29 mouse cellular contexts compared by ENCODE assay signal in genomic region chr9:46504536-46504935, GRCm38 (mm10).
DNase-seq lines count a peak whose midpoint lies in the region; ATAC-seq lines count a peak whose summit lies in the region.
"Had no signal": no experiment of that assay in that cellular context is flagged by ENCODE, and none has a peak within 500 bp of the region (broad histone marks: within the 10 kb centered on the region; RNA-seq: fewer than 3 reads in every experiment).

No protein-coding gene starts in this region.

- no peak overlapping the region for H3K9ac ChIP-seq in hindbrain, embryonic 16.5 days (ENCODE audit: low read depth, low read length)
- H3K9ac ChIP-seq in midbrain, embryonic 13.5 days (replicated peaks) = no peak overlapping the region
- H3K9ac ChIP-seq in midbrain, embryonic 11.5 days (ENCODE audit: low read length) = no peak overlapping the region
- H3K9ac ChIP-seq in forebrain, embryonic 14.5 days (ENCODE audit: low read length) = no peak overlapping the region
- H3K9ac ChIP-seq: embryonic facial prominence, embryonic 13.5 days; heart, embryonic 13.5 days; limb, embryonic 13.5 days; lung, embryonic 15.5 days had no signal

- H3K36me3 ChIP-seq in hindbrain, embryonic 10.5 days = no peaks in the 10 kb centered on the region
- no peaks in the 10 kb centered on the region for H3K36me3 ChIP-seq in hindbrain, embryonic 16.5 days (ENCODE audit: control insufficient read depth, insufficient read depth, low read length)
- H3K36me3 ChIP-seq in midbrain, embryonic 13.5 days = no peaks in the 10 kb centered on the region
- no peaks in the 10 kb centered on the region for H3K36me3 ChIP-seq in midbrain, embryonic 11.5 days (ENCODE audit: control insufficient read depth, insufficient read depth, low read length)
- no peaks in the 10 kb centered on the region for H3K36me3 ChIP-seq in forebrain, embryonic 14.5 days (ENCODE audit: control insufficient read depth, insufficient read depth, low read length)
- H3K36me3 ChIP-seq: embryonic facial prominence, embryonic 13.5 days; heart, embryonic 13.5 days; limb, embryonic 13.5 days; lung, embryonic 15.5 days had no signal

- H3K4me3 ChIP-seq in hindbrain, embryonic 10.5 days = no peak overlapping the region
- H3K4me3 ChIP-seq in hindbrain, embryonic 16.5 days (ENCODE audit: low read length) = no peak overlapping the region
- no peak overlapping the region for H3K4me3 ChIP-seq in midbrain, embryonic 13.5 days (replicated peaks)
- H3K4me3 ChIP-seq in midbrain, embryonic 11.5 days (ENCODE audit: low read depth, low read length) = no peak overlapping the region
- no peak overlapping the region for H3K4me3 ChIP-seq in forebrain, embryonic 14.5 days (ENCODE audit: low read depth, low read length)
- H3K4me3 ChIP-seq: embryonic facial prominence, embryonic 13.5 days; heart, embryonic 13.5 days; limb, embryonic 13.5 days; lung, embryonic 15.5 days; myocyte had no signal

- 70% methylated on average over 12 of the region's 12 CpGs for WGBS in hindbrain, embryonic 10.5 days
- 24% methylated on average over 12 of the region's 12 CpGs for WGBS in hindbrain, embryonic 16.5 days
- 39% methylated on average over 12 of the region's 12 CpGs for WGBS in midbrain, embryonic 13.5 days
- WGBS in midbrain, embryonic 11.5 days = 72% methylated on average over 12 of the region's 12 CpGs
- 21% methylated on average over 12 of the region's 12 CpGs for WGBS in forebrain, embryonic 14.5 days

- no peak for ATAC-seq in hindbrain, embryonic 16.5 days
- ATAC-seq in midbrain, embryonic 13.5 days = no peak
- no peak for ATAC-seq in midbrain, embryonic 11.5 days (ENCODE audit: low FRiP score)
- ATAC-seq in forebrain, embryonic 14.5 days = peak; percentile 40; the same call in 1 of the 2 replicates
- ATAC-seq: inflammation-experienced regulatory T-cells, adult 6 months; midbrain, embryonic 16.5 days; Patski had no signal

- no peak overlapping the region for H3K4me2 ChIP-seq in hindbrain, embryonic 16.5 days (ENCODE audit: low read length)
- no peak overlapping the region for H3K4me2 ChIP-seq in midbrain, embryonic 13.5 days (replicated peaks)
- H3K4me2 ChIP-seq in midbrain, embryonic 11.5 days = no peak overlapping the region
- no peak overlapping the region for H3K4me2 ChIP-seq in forebrain, embryonic 14.5 days (ENCODE audit: low read length)
- H3K4me2 ChIP-seq: embryonic facial prominence, embryonic 13.5 days; heart, embryonic 13.5 days; limb, embryonic 13.5 days; liver, embryonic 11.5 days; lung, embryonic 15.5 days had no signal

- H3K4me1 ChIP-seq in hindbrain, embryonic 10.5 days (replicated peaks) = peaks cover 37% of the 10 kb centered on the region
- peaks cover 15% of the 10 kb centered on the region for H3K4me1 ChIP-seq in hindbrain, embryonic 16.5 days (ENCODE audit: control insufficient read depth, insufficient read depth, low read depth, low read length)
- peaks cover 32% of the 10 kb centered on the region for H3K4me1 ChIP-seq in midbrain, embryonic 13.5 days (replicated peaks)
- H3K4me1 ChIP-seq in midbrain, embryonic 11.5 days (ENCODE audit: control insufficient read depth, insufficient read depth, low read length) = peaks cover 9% of the 10 kb centered on the region
- H3K4me1 ChIP-seq in forebrain, embryonic 14.5 days (ENCODE audit: control insufficient read depth, insufficient read depth, low read length) = peaks cover 14% of the 10 kb centered on the region
- H3K4me1 ChIP-seq: embryonic facial prominence, embryonic 13.5 days; heart, embryonic 13.5 days; lung, embryonic 15.5 days had no signal

- no peaks in the 10 kb centered on the region for H3K9me3 ChIP-seq in hindbrain, embryonic 10.5 days
- no peaks in the 10 kb centered on the region for H3K9me3 ChIP-seq in hindbrain, embryonic 16.5 days (ENCODE audit: control insufficient read depth, low read length)
- H3K9me3 ChIP-seq in midbrain, embryonic 13.5 days = no peaks in the 10 kb centered on the region
- no peaks in the 10 kb centered on the region for H3K9me3 ChIP-seq in midbrain, embryonic 11.5 days (ENCODE audit: control insufficient read depth, low read length)
- H3K9me3 ChIP-seq in forebrain, embryonic 14.5 days (replicated peaks; ENCODE audit: control insufficient read depth, low read length) = no peaks in the 10 kb centered on the region
- H3K9me3 ChIP-seq: embryonic facial prominence, embryonic 13.5 days; heart, embryonic 13.5 days; limb, embryonic 13.5 days; lung, embryonic 15.5 days had no signal

- H3K27me3 ChIP-seq in hindbrain, embryonic 10.5 days (ENCODE audit: insufficient read depth, poor library complexity, severe bottlenecking) = peaks cover 24% of the 10 kb centered on the region
- no peaks in the 10 kb centered on the region for H3K27me3 ChIP-seq in hindbrain, embryonic 16.5 days (replicated peaks; ENCODE audit: control insufficient read depth, insufficient read depth, low read length)
- 0 out of 2 replicates have a peak, but pooled peaks cover 3% of the 10 kb centered on the region for H3K27me3 ChIP-seq in midbrain, embryonic 13.5 days
- H3K27me3 ChIP-seq in midbrain, embryonic 11.5 days (ENCODE audit: control insufficient read depth, insufficient read depth, low read length) = no peaks in the 10 kb centered on the region
- H3K27me3 ChIP-seq in forebrain, embryonic 14.5 days (replicated peaks; ENCODE audit: control insufficient read depth, insufficient read depth, low read length) = no peaks in the 10 kb centered on the region
- H3K27me3 ChIP-seq: embryonic facial prominence, embryonic 13.5 days; lung, embryonic 15.5 days had no signal

- no peak for DNase-seq in hindbrain, embryonic 10.5 days (ENCODE audit: low spot score)
- no peak for DNase-seq in midbrain, embryonic 11.5 days (ENCODE audit: low spot score, missing footprints)
- peak; percentile 64 for DNase-seq in forebrain, embryonic 14.5 days (ENCODE audit: low spot score)
- DNase-seq in lung, postnatal 10 days = no peak
- DNase-seq in right cerebral cortex, adult 2 months (ENCODE audit: low spot score in 2 of 2) = no peak
- DNase-seq: adrenal gland, postnatal 10 days; cerebellum, adult 11 months; cerebellum, adult 9-10 months; cerebellum, postnatal 36 days; gastrocnemius, postnatal 10 days; heart, postnatal 10 days; kidney, adult 2 months; kidney, postnatal 4 days; lung, postnatal 36 days; right cerebral cortex, postnatal 4 days; thymus, adult 18-20 months; thymus, postnatal 25 days had no signal

- peak overlapping the region; percentile 64; the same call in 1 of the 2 replicates for H3K27ac ChIP-seq in hindbrain, embryonic 10.5 days
- no peak overlapping the region for H3K27ac ChIP-seq in hindbrain, embryonic 16.5 days (ENCODE audit: low read depth, low read length)
- peak overlapping the region; percentile 56; the same call in 1 of the 2 replicates for H3K27ac ChIP-seq in midbrain, embryonic 13.5 days
- H3K27ac ChIP-seq in midbrain, embryonic 11.5 days (ENCODE audit: low read depth, low read length) = no peak overlapping the region
- peak overlapping the region; percentile 29; the same call in 1 of the 2 replicates for H3K27ac ChIP-seq in forebrain, embryonic 14.5 days (ENCODE audit: low read depth, low read length)
- H3K27ac ChIP-seq: embryonic facial prominence, embryonic 13.5 days; heart, embryonic 13.5 days; limb, embryonic 13.5 days; lung, embryonic 15.5 days; stomach, postnatal 0 days had no signal

Comparison
In these comparisons a context has a peak if more than half of its experiments do, and no peak if none do; other contexts are left out.
1. H3K27ac ChIP-seq: peak in hindbrain, embryonic 10.5 days (single experiment), midbrain, embryonic 13.5 days (single experiment) and forebrain, embryonic 14.5 days (single experiment); none in hindbrain, embryonic 16.5 days (single experiment) and midbrain, embryonic 11.5 days (single experiment).